Mouse (Mus musculus) heart, embryonic 16.5 days (tissue): ENCODE data around the gene Abcg5. TPM values are rescaled to one million over a fixed set of nuclear protein-coding genes. Genes with fewer than 3 reads are reported as not detected.

Experiments
- ATAC-seq: fragments of 200-750 bp; cut with Nextera tagmentation; replicated peaks from 2 replicates; pipeline ENCODE4 v1.8.0; 2017; ENCODE audit warnings: moderate number of reproducible peaks; ENCODE audit not compliant: insufficient read depth, low FRiP score; ENCODE audit errors: extremely low read depth
- H3K27ac ChIP-seq: fragments of 300-500 bp; sonication (generic); 2 replicates; pipeline ENCODE4 v1.5.1; 2014; ENCODE audit warnings: mild to moderate bottlenecking, low read length, control low read depth, moderate library complexity
- H3K27me3 ChIP-seq: fragments of 300-500 bp; sonication (generic); 2 replicates; pipeline ENCODE4 v1.6.1; 2014; ENCODE audit warnings: low read length, mixed read lengths; ENCODE audit not compliant: control insufficient read depth, insufficient read depth
- H3K36me3 ChIP-seq: fragments of 300-500 bp; sonication (generic); 2 replicates; pipeline ENCODE4 v1.6.1; 2014; ENCODE audit not compliant: control insufficient read depth, insufficient read depth
- H3K4me1 ChIP-seq: fragments of 300-500 bp; sonication (generic); 2 replicates; pipeline ENCODE4 v1.6.1; 2014; ENCODE audit warnings: low read length, mixed read lengths; ENCODE audit not compliant: control insufficient read depth, insufficient read depth
- H3K4me2 ChIP-seq: fragments of 300-500 bp; sonication (generic); 2 replicates; pipeline ENCODE4 v1.6.1; 2014; ENCODE audit warnings: low read depth, mild to moderate bottlenecking, control low read depth, low read length
- H3K4me3 ChIP-seq: fragments of 300-500 bp; sonication (generic); 2 replicates; pipeline ENCODE4 v1.5.1; 2014; ENCODE audit warnings: mild to moderate bottlenecking, control low read depth, low read length
- H3K9ac ChIP-seq: fragments of 300-500 bp; sonication (generic); 2 replicates; pipeline ENCODE4 v1.6.1; 2014; ENCODE audit warnings: low read length, control low read depth
- H3K9me3 ChIP-seq: fragments of 300-500 bp; sonication (generic); replicated peaks from 2 replicates; pipeline ENCODE4 v1.6.1; 2016; ENCODE audit warnings: low read length; ENCODE audit not compliant: control insufficient read depth
- WGBS: fragments of 180-500 bp; shearing (Covaris S2); extraction: QIAGEN DNeasy Blood & Tissue Kit; methylation state at CpG from one replicate; pipeline ENCODE4 v1.1.7; 2014; 5-methylcytosine and 5-hydroxymethylcytosine counted together
- polyA plus RNA-seq: library from polyadenylated mRNA; unstranded; fragments of >200 nt; fragmentation: Nextera tagmentation; extraction: Ambion mirVana; gene quantifications from 2 replicates; pipeline ENCODE4 v1.2.1, GENCODE M21; 2015

The Abcg5 gene
- 0.18 and 0.20 TPM in 2 replicates for polyA plus RNA-seq

DNA sequence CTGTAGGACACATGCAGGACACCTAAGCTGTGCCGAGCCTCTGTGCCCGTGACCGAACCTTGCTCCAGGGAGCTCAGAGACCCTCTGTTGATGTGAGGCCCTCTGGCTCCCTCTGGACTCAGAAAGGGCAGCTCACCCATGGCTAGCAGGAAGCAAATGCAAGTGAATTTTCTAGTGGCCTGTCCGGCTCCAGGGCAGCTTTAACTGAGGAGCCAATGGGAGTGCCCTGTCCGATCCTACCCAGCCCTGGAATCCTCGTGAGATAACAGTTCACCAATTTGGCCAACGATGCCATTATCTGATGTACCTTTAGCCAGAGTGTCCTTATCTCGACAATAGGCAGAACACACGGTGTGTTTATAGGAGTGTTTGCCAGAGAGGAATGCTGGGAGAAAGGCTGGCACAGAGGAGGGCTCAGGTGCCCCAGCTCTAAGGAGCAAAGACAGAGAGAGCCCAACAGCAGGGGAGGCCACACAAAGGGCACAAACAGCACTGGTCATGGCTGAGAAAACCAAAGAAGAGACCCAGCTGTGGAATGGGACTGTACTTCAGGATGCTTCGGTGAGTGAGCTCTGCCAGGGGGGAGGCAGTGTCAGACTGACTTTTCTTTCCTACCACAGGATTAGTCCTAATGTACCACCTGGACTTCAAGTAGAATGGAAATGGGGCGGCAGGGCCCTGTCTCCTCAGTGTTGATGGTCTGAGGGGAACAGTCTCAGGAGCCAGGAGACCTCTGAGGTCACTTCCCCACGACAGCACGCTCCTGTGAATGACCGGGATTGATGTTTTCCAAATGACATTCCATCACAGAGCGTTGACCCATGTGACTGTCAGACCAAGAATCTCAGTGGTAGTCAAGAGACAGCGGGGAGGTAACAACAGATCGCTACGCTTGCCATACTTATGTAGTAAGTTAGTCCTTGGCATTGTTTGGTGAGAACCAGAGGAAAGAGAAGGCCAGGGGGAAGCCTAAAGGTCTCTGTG lies at the start of gene Abcg5:
Abcg5 (minus strand) TSS at position 278 of the 984 bp plus-strand sequence.
- no peak within 1 kb of the TSS for H3K9ac ChIP-seq
- ATAC-seq, result no peak
- WGBS, result 62% methylated on average over 18 of the region's 18 CpGs
- H3K36me3 ChIP-seq, result no peaks in the 10 kb centered on the region
- H3K4me2 ChIP-seq, result no peak within 1 kb of the TSS
- H3K27ac ChIP-seq, result no peak within 1 kb of the TSS
- no peaks in the 10 kb centered on the region for H3K4me1 ChIP-seq
- no peaks in the 10 kb centered on the region for H3K27me3 ChIP-seq
- no peaks in the 10 kb centered on the region for H3K9me3 ChIP-seq
- H3K4me3 ChIP-seq, result no peak within 1 kb of the TSS

DNA sequence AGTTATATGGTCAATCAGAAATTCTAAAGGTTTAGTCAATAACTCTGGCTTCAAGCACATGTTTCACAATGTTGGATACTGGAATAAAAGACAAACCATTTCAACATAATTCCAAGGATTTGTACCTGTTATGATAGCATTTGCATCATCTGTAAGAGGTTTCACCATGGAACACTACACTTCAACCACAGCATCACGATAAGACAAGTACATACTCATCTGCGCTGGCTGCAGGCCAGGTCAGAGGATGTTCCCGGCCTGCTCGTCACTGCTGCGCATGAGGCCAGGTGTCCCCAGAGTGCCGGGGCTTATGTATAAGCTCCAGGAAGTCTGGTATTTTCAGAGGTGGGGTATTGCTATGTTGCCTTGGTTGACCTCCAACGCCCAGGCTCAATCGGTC lies 49.8 kb upstream of the Abcg5 start:
- H3K4me3 ChIP-seq, result no peak overlapping the region
- H3K9me3 ChIP-seq, result no peaks in the 10 kb centered on the region
- no peak overlapping the region for H3K27ac ChIP-seq
- no peak overlapping the region for H3K4me2 ChIP-seq
- WGBS, result 83% methylated on average over 8 of the region's 8 CpGs
- no peak for ATAC-seq
- no peak overlapping the region for H3K9ac ChIP-seq
- peaks cover 2% of the 10 kb centered on the region; the same call in 1 of the 2 replicates for H3K4me1 ChIP-seq
- no peaks in the 10 kb centered on the region for H3K27me3 ChIP-seq
- peaks cover 25% of the 10 kb centered on the region for H3K36me3 ChIP-seq

- no peak overlapping the region for H3K9ac ChIP-seq
- no peaks in the 10 kb centered on the region for H3K9me3 ChIP-seq
- no peaks in the 10 kb centered on the region for H3K27me3 ChIP-seq
- no peak overlapping the region for H3K4me3 ChIP-seq
- ATAC-seq, result no peak
- no peak overlapping the region for H3K4me2 ChIP-seq
- H3K27ac ChIP-seq, result no peak overlapping the region
- peaks cover 2% of the 10 kb centered on the region; the same call in 1 of the 2 replicates for H3K4me1 ChIP-seq
- H3K36me3 ChIP-seq, result peaks cover 25% of the 10 kb centered on the region
- WGBS, result 86% methylated on average over 12 of the region's 12 CpGs
These were observed 48.5 kb upstream of the Abcg5 start for GRCm38 (mm10) chr17:84731361-84731760.

DNA sequence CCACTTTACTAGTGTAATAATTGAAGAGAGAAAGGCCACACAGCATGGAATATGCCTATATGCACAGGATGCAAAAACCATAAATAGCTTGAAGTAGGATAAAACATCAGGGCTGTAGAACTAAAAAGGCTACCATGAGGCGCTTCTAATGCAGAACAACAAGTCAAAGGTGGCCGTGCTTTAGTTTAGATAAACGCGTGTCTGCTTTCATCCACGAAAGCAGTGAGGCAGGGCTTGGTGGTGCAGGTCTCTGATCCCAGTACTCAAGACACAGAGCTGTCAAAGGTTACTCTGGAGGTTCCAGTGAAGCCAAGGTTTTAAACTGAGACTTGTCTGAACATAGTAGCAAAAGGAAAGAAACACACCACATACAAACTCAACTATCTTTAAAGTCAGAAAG lies 46.3 kb upstream of the Abcg5 start:
- H3K9ac ChIP-seq, result no peak overlapping the region
- H3K4me3 ChIP-seq, result no peak overlapping the region
- 72% methylated on average over 5 of the region's 5 CpGs for whole genome bisulfite sequencing
- H3K4me2 ChIP-seq, result no peak overlapping the region
- no peak for ATAC-seq
- no peaks in the 10 kb centered on the region for H3K9me3 ChIP-seq
- H3K27me3 ChIP-seq, result no peaks in the 10 kb centered on the region
- peaks cover 37% of the 10 kb centered on the region for H3K36me3 ChIP-seq
- peaks cover 2% of the 10 kb centered on the region; the same call in 1 of the 2 replicates for H3K4me1 ChIP-seq
- no peak overlapping the region for H3K27ac ChIP-seq

DNA sequence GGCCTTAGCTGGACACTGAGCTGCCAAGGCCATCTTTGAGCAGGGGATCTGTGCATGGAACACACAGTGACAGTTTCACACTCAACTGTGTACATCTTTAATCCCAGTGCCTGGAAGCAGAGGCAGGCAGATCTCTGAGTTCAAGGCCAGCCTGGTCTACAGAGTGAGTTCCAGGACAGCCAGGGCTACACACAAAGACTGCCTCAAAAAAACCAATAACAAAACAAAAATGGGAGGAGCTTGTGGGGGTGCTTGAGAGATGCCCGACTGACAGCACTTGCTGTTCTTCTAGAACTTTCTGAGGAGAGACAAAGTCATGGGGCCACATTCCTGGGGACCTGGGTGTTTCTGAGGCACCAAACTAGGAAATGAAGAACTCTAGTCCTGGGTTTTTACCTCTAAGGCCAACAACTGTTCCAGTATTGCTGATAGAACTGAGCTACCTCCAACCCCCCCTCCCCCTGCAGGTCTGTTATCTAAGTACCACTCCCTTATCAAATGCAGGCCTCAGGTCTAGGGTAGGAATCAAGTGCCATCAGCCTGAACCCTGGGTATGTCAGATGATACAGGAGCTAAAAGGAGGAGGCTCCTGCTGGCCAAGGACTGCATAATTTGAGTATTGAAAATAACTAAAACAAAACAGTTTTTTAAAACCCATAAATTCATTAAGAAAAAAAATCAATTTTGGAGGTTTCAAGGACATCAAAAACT lies 45.5 kb upstream of the Abcg5 start:
- Histone ChIP-seq H3K9ac (no peak overlapping the region), H3K27me3 (no peaks in the 10 kb centered on the region), H3K4me3 (no peak overlapping the region), H3K4me1 (peaks cover 2% of the 10 kb centered on the region; the same call in 1 of the 2 replicates), H3K36me3 (peaks cover 39% of the 10 kb centered on the region), H3K4me2 (no peak overlapping the region), H3K27ac (no peak overlapping the region), H3K9me3 (no peaks in the 10 kb centered on the region)
- WGBS, result 57% methylated on average over 1 of the region's 1 CpGs
- ATAC-seq, result no peak

DNA sequence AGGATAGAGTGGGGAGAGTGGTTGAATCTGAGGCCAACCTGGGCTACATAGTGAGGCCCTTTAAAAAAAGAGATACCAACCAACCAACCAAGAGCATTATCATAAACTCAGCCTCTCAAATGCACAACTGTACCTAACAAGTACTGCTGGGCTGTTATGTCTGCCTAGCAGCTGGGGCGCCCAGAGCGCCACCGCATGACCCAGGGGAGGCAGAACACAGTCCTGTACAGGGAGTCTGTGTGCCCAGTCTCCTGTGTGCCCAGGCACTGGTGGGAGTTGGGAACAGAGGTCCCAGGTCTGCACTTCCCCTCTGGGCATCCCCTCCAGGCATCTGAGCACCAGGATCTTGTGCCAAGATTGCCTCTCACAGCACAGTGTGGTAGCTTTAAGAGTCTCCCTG lies 42.4 kb upstream of the Abcg5 start:
- H3K36me3 ChIP-seq, result peaks cover 44% of the 10 kb centered on the region
- ATAC-seq, result no peak
- H3K27ac ChIP-seq, result no peak overlapping the region
- no peak overlapping the region for H3K4me3 ChIP-seq
- H3K9ac ChIP-seq, result no peak overlapping the region
- 95% methylated on average over 3 of the region's 3 CpGs for WGBS
- no peak overlapping the region for H3K4me2 ChIP-seq
- H3K27me3 ChIP-seq, result no peaks in the 10 kb centered on the region
- no peaks in the 10 kb centered on the region for H3K9me3 ChIP-seq
- H3K4me1 ChIP-seq, result peaks cover 2% of the 10 kb centered on the region; the same call in 1 of the 2 replicates

DNA sequence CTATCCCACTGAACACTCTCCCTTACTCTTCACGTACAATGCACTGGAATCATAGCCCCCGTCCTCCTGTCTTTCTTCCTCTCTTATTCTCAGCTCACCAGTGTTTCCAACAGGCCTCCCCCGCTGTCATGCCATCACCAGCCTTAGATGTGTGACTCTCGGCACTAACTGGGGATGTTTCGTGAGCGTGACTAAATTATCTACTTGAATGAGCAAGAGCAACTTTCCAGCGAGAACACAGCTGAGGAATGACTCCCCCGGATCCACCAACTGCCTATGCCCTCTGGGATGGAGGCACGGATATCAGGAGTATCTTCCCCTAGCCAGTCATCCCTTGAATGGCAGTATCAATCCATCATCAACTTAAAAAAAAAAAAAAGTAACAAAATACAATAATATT lies 41.2 kb upstream of the Abcg5 start:
- no peak overlapping the region for H3K27ac ChIP-seq
- no peak overlapping the region for H3K4me3 ChIP-seq
- no peak for ATAC-seq
- H3K9me3 ChIP-seq, result no peaks in the 10 kb centered on the region
- H3K9ac ChIP-seq, result no peak overlapping the region
- 77% methylated on average over 9 of the region's 9 CpGs for WGBS
- H3K27me3 ChIP-seq, result no peaks in the 10 kb centered on the region
- peaks cover 2% of the 10 kb centered on the region; the same call in 1 of the 2 replicates for H3K4me1 ChIP-seq
- H3K4me2 ChIP-seq, result no peak overlapping the region
- peaks cover 37% of the 10 kb centered on the region for H3K36me3 ChIP-seq

DNA sequence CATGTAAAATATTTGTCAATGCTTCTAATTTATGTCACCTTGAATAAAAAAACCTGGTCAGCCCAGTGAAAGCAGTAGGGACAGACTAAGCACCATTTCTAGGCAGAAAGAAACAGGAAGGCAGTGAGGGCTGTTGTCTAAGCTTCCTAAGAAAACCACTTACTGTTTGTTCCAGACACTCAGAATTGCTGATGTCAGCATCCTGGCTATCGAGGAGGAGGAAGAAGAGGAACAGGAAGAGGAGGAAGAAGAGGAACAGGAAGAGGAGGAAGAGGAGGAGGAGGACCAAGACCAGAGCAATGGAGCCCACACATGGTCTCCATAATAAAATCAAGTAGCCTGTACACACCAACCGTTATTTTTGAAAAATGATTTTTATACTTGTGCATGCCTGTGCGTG lies 36.3 kb upstream of the Abcg5 start:
- Histone ChIP-seq H3K9ac (no peak overlapping the region), H3K4me2 (no peak overlapping the region), H3K27me3 (no peaks in the 10 kb centered on the region), H3K4me1 (peaks cover 2% of the 10 kb centered on the region; the same call in 1 of the 2 replicates), H3K27ac (no peak overlapping the region), H3K9me3 (no peaks in the 10 kb centered on the region), H3K4me3 (no peak overlapping the region), H3K36me3 (peaks cover 24% of the 10 kb centered on the region)
- 78% methylated on average over 3 of the region's 3 CpGs for WGBS
- no peak for ATAC-seq

DNA sequence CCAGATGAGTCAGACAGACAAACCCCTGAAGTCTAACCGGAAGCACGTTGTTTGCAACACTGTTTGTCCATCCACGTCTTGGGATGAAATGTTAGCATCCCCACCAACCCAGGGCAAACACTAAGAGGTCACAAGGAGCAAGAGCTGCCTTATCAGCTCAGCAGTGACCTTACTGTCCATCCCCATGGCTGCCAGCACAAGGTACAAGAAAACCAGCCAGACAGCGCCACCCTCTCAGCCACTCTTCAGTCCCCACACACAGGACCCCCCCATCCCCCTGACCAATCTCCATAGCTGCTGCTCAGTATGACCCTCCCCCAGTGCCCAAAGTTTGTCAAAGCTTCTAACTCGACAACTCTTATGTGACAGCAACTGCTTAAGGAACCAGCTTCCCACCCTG lies 34.6 kb upstream of the Abcg5 start:
- Histone ChIP-seq H3K4me2 (no peak overlapping the region), H3K4me1 (peaks cover 2% of the 10 kb centered on the region; the same call in 1 of the 2 replicates), H3K27me3 (no peaks in the 10 kb centered on the region), H3K9ac (no peak overlapping the region), H3K36me3 (peaks cover 23% of the 10 kb centered on the region), H3K9me3 (no peaks in the 10 kb centered on the region), H3K4me3 (no peak overlapping the region), H3K27ac (no peak overlapping the region)
- 68% methylated on average over 5 of the region's 5 CpGs for WGBS
- no peak for ATAC-seq
